Mouse (Mus musculus): ENCODE data around the gene Gm44965. TPM values are rescaled to one million over a fixed set of nuclear protein-coding genes. Genes with fewer than 3 reads are reported as not detected.

Gene Gm44965
- polyA plus RNA-seq, 1 experiment from 2014 or later: not detected

DNA sequence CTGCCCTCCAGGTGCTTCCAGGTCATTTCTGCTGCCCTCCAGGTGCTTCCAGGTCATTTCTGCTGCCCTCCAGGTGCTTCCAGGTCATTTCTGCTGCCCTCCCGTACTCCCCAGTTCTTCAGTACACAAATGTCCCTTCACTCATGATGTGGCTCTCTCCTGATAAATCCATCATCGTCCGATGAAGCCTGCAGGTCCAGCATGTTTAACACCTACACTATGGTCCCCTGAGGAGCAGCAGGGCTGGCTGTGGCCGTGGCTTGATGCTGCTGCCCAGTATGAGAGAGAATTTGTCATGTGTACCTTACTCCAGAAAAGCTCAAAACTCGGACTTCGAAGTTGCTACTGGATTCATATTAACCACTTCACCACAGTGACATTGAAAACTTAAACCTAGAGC is 47.6 kb downstream of the Gm44965 start:
- H3K36me3 ChIP-seq (ENCODE audit: control insufficient read depth, insufficient read depth, low read length): no peaks in the 10 kb centered on the region
- no peaks in the 10 kb centered on the region for H3K9me3 ChIP-seq (ENCODE audit: control insufficient read depth, low read length)
- no peak overlapping the region for H3K27ac ChIP-seq (ENCODE audit: low read depth, low read length)
- H3K9ac ChIP-seq (ENCODE audit: low read depth, low read length): no peak overlapping the region
- H3K4me2 ChIP-seq (ENCODE audit: low read length): no peak overlapping the region
- no peak overlapping the region for H3K4me3 ChIP-seq (ENCODE audit: low read length)
- H3K27me3 ChIP-seq (replicated peaks; ENCODE audit: control insufficient read depth, insufficient read depth, low read length): no peaks in the 10 kb centered on the region
- no peak for ATAC-seq
- H3K4me1 ChIP-seq (ENCODE audit: control insufficient read depth, insufficient read depth, low read depth, low read length): no peaks in the 10 kb centered on the region
- WGBS: 86% methylated on average over 6 of the region's 6 CpGs

- WGBS: 21% methylated on average over 4 of the region's 4 CpGs
- Histone ChIP-seq H3K27me3 (replicated peaks; ENCODE audit: control insufficient read depth, insufficient read depth, low read length) (no peaks in the 10 kb centered on the region), H3K4me3 (ENCODE audit: low read length) (no peak overlapping the region), H3K9ac (ENCODE audit: low read depth, low read length) (no peak overlapping the region), H3K36me3 (ENCODE audit: control insufficient read depth, insufficient read depth, low read length) (no peaks in the 10 kb centered on the region), H3K9me3 (ENCODE audit: control insufficient read depth, low read length) (no peaks in the 10 kb centered on the region), H3K4me1 (ENCODE audit: control insufficient read depth, insufficient read depth, low read depth, low read length) (no peaks in the 10 kb centered on the region), H3K4me2 (ENCODE audit: low read length) (no peak overlapping the region), H3K27ac (ENCODE audit: low read depth, low read length) (no peak overlapping the region)
- peak; percentile 45; the same call in 1 of the 2 replicates for ATAC-seq
Observed at GRCm38 (mm10) chr6:48642764-48643292, 49.1 kb downstream of the Gm44965 start.

- no peak overlapping the region for H3K9ac ChIP-seq (ENCODE audit: low read depth, low read length)
- H3K27me3 ChIP-seq (replicated peaks; ENCODE audit: control insufficient read depth, insufficient read depth, low read length): no peaks in the 10 kb centered on the region
- H3K9me3 ChIP-seq (ENCODE audit: control insufficient read depth, low read length): no peaks in the 10 kb centered on the region
- no peak overlapping the region for H3K4me3 ChIP-seq (ENCODE audit: low read length)
- 0 out of 2 replicates have a peak, but pooled peaks have one; percentile 48 for ATAC-seq
- 18% methylated on average over 12 of the region's 12 CpGs for WGBS
- no peaks in the 10 kb centered on the region for H3K36me3 ChIP-seq (ENCODE audit: control insufficient read depth, insufficient read depth, low read length)
- no peak overlapping the region for H3K27ac ChIP-seq (ENCODE audit: low read depth, low read length)
- no peaks in the 10 kb centered on the region for H3K4me1 ChIP-seq (ENCODE audit: control insufficient read depth, insufficient read depth, low read depth, low read length)
- no peak overlapping the region for H3K4me2 ChIP-seq (ENCODE audit: low read length)
Observed at GRCm38 (mm10) chr6:48645660-48646308, 52.0 kb downstream of the Gm44965 start.

DNA sequence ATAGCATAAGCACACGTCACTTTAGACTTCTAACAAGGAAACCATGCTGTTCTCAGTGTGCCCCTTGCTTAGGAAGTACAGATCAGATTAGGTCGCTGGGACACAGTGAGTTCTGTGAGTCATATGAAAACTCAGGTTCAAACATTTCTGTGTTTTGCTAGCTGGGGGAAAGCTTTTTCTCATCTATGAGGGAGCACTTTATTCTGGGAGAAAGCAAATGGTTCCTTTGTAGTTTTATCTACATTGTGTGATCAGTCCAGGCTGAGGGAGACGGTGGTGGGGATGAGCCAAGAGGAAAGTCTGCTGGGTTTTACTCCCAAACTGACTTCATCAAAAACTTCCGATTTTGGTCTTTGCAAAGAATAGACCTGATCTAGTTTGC is 52.6 kb downstream of the Gm44965 start:
- H3K9me3 ChIP-seq (ENCODE audit: control insufficient read depth, low read length): no peaks in the 10 kb centered on the region
- no peak overlapping the region for H3K4me3 ChIP-seq (ENCODE audit: low read length)
- H3K27ac ChIP-seq (ENCODE audit: low read depth, low read length): no peak overlapping the region
- H3K9ac ChIP-seq (ENCODE audit: low read depth, low read length): no peak overlapping the region
- H3K4me2 ChIP-seq (ENCODE audit: low read length): no peak overlapping the region
- 84% methylated on average over 4 of the region's 4 CpGs for WGBS
- H3K27me3 ChIP-seq (replicated peaks; ENCODE audit: control insufficient read depth, insufficient read depth, low read length): no peaks in the 10 kb centered on the region
- H3K36me3 ChIP-seq (ENCODE audit: control insufficient read depth, insufficient read depth, low read length): no peaks in the 10 kb centered on the region
- ATAC-seq: no peak
- H3K4me1 ChIP-seq (ENCODE audit: control insufficient read depth, insufficient read depth, low read depth, low read length): no peaks in the 10 kb centered on the region

DNA sequence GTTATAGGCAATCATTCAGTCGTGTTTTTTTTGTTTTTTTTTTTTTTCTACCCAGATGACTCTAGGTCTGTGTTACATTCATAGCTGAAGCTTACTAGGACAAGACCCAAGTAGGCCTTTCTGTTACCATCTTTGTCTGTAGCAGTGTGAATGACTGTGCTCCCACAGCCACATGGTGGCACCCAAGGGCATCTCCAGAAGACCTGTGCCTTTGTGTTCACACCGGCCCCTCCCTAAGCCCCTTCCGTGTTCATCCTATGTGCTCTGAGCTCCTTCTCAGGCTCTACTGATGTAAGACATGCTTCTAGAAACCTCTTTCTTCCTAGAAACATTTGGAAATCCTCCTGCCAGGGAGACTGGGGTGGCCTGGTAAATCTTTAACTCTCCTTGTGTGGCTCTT is 53.3 kb downstream of the Gm44965 start, which contains the start of gene Gimap8:
TSS of gene Gimap8 (plus strand) at position 240 of the 400 bp plus-strand sequence.
- Histone ChIP-seq H3K27me3 (replicated peaks; ENCODE audit: control insufficient read depth, insufficient read depth, low read length) (no peaks in the 10 kb centered on the region), H3K4me2 (ENCODE audit: low read length) (no peak within 1 kb of the TSS), H3K4me1 (ENCODE audit: control insufficient read depth, insufficient read depth, low read depth, low read length) (no peaks in the 10 kb centered on the region), H3K36me3 (ENCODE audit: control insufficient read depth, insufficient read depth, low read length) (no peaks in the 10 kb centered on the region), H3K27ac (ENCODE audit: low read depth, low read length) (no peak within 1 kb of the TSS), H3K9me3 (ENCODE audit: control insufficient read depth, low read length) (no peaks in the 10 kb centered on the region), H3K9ac (ENCODE audit: low read depth, low read length) (no peak within 1 kb of the TSS), H3K4me3 (ENCODE audit: low read length) (no peak within 1 kb of the TSS)
- ATAC-seq: no peak
- 40% methylated on average over 3 of the region's 3 CpGs for WGBS

DNA sequence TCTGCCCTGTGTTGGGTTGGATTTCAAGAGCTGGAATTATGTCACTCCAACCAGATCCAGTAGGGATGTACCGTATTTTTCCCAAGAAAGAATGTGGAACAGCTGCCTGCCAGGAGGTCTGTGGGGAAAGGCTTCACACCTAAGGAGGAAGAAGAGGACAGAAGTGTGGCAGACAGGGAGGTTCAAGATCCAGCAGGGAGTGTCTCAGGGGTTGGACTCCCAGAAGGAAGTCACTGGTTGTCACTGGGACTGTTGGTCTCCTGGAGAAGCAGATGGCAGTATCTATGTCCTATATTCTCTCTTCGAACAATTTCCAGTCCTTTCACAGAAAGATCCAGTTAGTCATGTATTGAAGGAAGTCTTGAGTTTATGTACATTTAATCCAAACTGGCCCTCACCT is 53.9 kb downstream of the Gm44965 start:
- H3K9ac ChIP-seq (ENCODE audit: low read depth, low read length): no peak overlapping the region
- H3K9me3 ChIP-seq (ENCODE audit: control insufficient read depth, low read length): no peaks in the 10 kb centered on the region
- no peak overlapping the region for H3K27ac ChIP-seq (ENCODE audit: low read depth, low read length)
- WGBS: 89% methylated on average over 2 of the region's 2 CpGs
- no peak for ATAC-seq
- H3K4me3 ChIP-seq (ENCODE audit: low read length): no peak overlapping the region
- H3K4me2 ChIP-seq (ENCODE audit: low read length): no peak overlapping the region
- no peaks in the 10 kb centered on the region for H3K4me1 ChIP-seq (ENCODE audit: control insufficient read depth, insufficient read depth, low read depth, low read length)
- no peaks in the 10 kb centered on the region for H3K36me3 ChIP-seq (ENCODE audit: control insufficient read depth, insufficient read depth, low read length)
- H3K27me3 ChIP-seq (replicated peaks; ENCODE audit: control insufficient read depth, insufficient read depth, low read length): no peaks in the 10 kb centered on the region

DNA sequence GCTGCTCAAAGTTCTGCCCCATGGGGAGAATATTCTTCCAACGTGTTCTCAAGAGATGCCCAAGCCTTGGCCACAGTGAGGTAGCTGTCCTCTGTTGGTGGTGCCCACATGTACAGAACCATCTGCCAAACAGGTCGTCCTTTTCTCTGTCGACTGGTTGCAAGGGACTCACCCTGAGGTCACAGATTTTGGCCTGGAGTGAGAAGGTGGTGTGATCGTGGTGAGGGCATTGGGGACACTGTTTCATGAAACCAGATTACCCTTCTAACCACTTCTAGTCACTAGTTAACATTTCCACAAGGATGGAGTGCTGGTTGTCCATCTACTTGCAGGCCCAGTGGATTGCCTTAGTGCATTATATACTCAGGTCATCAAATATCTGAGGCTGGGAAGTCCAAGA is 55.0 kb downstream of the Gm44965 start:
- Histone ChIP-seq H3K9ac (ENCODE audit: low read depth, low read length) (no peak overlapping the region), H3K27me3 (replicated peaks; ENCODE audit: control insufficient read depth, insufficient read depth, low read length) (no peaks in the 10 kb centered on the region), H3K4me3 (ENCODE audit: low read length) (no peak overlapping the region), H3K4me1 (ENCODE audit: control insufficient read depth, insufficient read depth, low read depth, low read length) (no peaks in the 10 kb centered on the region), H3K9me3 (ENCODE audit: control insufficient read depth, low read length) (no peaks in the 10 kb centered on the region), H3K27ac (ENCODE audit: low read depth, low read length) (no peak overlapping the region), H3K4me2 (ENCODE audit: low read length) (no peak overlapping the region), H3K36me3 (ENCODE audit: control insufficient read depth, insufficient read depth, low read length) (no peaks in the 10 kb centered on the region)
- WGBS: 88% methylated on average over 4 of the region's 4 CpGs
- ATAC-seq: no peak

- Histone ChIP-seq H3K4me2 (ENCODE audit: low read length) (no peak overlapping the region), H3K4me1 (ENCODE audit: control insufficient read depth, insufficient read depth, low read depth, low read length) (no peaks in the 10 kb centered on the region), H3K27me3 (replicated peaks; ENCODE audit: control insufficient read depth, insufficient read depth, low read length) (no peaks in the 10 kb centered on the region), H3K27ac (ENCODE audit: low read depth, low read length) (no peak overlapping the region), H3K4me3 (ENCODE audit: low read length) (no peak overlapping the region), H3K36me3 (ENCODE audit: control insufficient read depth, insufficient read depth, low read length) (no peaks in the 10 kb centered on the region), H3K9ac (ENCODE audit: low read depth, low read length) (no peak overlapping the region), H3K9me3 (ENCODE audit: control insufficient read depth, low read length) (no peaks in the 10 kb centered on the region)
- WGBS: 88% methylated on average over 9 of the region's 9 CpGs
- ATAC-seq: no peak
Observed at GRCm38 (mm10) chr6:48650041-48650440, 56.3 kb downstream of the Gm44965 start.

DNA sequence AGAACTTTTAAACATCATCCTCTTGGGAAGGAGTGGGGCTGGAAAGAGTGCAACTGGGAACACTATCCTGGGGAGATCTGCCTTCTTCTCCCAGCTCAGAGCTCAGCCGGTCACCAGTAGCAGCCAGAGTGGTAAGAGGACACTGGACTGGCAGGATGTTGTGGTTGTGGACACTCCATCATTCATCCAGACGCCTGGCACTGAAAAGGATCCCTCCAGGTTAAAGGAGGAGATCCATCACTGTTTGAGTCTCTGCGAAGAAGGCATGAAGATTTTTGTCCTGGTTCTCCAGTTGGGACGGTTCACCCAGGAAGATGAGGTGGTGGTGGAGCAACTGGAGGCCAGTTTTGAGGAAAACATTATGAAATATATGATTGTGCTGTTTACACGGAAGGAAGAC is 65.0 kb downstream of the Gm44965 start:
- no peak overlapping the region for H3K27ac ChIP-seq (ENCODE audit: low read depth, low read length)
- WGBS: 83% methylated on average over 5 of the region's 5 CpGs
- H3K36me3 ChIP-seq (ENCODE audit: control insufficient read depth, insufficient read depth, low read length): no peaks in the 10 kb centered on the region
- H3K4me1 ChIP-seq (ENCODE audit: control insufficient read depth, insufficient read depth, low read depth, low read length): no peaks in the 10 kb centered on the region
- no peak overlapping the region for H3K9ac ChIP-seq (ENCODE audit: low read depth, low read length)
- H3K4me2 ChIP-seq (ENCODE audit: low read length): no peak overlapping the region
- H3K4me3 ChIP-seq (ENCODE audit: low read length): no peak overlapping the region
- no peaks in the 10 kb centered on the region for H3K9me3 ChIP-seq (ENCODE audit: control insufficient read depth, low read length)
- no peaks in the 10 kb centered on the region for H3K27me3 ChIP-seq (replicated peaks; ENCODE audit: control insufficient read depth, insufficient read depth, low read length)
- no peak for ATAC-seq
